Mouse (Mus musculus): ENCODE results near the gene Ttc4. TPM values are rescaled to one million over a fixed set of nuclear protein-coding genes. Genes with fewer than 3 reads are reported as not detected.

Gene Ttc4
- polyA plus RNA-seq, 1 experiment = 37.1 TPM

DNA sequence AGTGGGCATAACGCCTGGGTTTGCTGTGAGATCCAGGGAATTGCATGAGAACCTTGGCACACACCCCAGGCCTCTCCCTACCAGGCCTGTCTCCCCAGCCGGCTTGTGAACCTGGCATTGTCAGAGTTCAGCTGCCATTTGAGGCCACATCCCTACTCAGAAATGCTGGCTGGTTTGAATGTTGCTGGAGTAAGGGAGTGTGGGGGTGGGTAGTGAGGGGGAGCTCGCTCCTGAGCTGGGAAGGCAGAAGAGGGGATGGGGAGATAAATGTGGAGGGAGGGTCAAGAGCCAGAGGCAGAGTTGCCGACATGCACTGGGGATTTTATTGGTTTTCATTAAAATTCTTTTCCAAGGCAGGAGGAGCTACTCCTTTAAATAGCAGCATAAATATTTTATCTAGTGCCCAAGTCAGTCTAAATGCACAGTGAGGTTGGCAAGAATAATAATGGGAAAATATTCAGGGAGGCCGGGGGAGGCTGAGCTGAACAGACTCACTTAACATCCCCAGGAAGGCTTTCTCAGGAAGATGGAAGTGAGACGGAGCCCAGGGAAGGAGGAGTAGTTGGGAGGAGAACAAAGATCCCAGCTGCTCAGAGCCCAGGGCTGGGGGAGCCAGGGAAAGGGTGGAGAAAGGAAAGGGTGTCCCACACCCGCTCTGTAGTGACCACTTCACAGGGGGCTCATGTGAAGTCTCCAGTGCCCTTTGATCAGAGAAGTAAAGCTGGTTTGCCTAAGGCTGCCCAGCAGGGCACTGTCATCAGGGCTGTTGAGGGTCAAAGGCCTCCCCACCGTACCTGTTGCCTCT lies 45.3 kb downstream of the Ttc4 start:
- 27% methylated on average over 8 of the region's 8 CpGs for WGBS
- DNase-seq = no peak
- TF ChIP-seq CTCF (IDR thresholded peaks at IDR 0.05; ENCODE audit: insufficient read depth, low read length) (no peak), POLR2A (IDR thresholded peaks at IDR 0.05; ENCODE audit: borderline replicate concordance, extremely low read depth, low read depth, low read length) (no peak)
- Histone ChIP-seq H3K4me3 (replicated peaks; ENCODE audit: extremely low read depth, low read depth, low read length) (no peak overlapping the region), H3K4me1 (ENCODE audit: control insufficient read depth, insufficient read depth, low read length) (peaks cover 2% of the 10 kb centered on the region; the same call in 1 of the 2 replicates)

DNA sequence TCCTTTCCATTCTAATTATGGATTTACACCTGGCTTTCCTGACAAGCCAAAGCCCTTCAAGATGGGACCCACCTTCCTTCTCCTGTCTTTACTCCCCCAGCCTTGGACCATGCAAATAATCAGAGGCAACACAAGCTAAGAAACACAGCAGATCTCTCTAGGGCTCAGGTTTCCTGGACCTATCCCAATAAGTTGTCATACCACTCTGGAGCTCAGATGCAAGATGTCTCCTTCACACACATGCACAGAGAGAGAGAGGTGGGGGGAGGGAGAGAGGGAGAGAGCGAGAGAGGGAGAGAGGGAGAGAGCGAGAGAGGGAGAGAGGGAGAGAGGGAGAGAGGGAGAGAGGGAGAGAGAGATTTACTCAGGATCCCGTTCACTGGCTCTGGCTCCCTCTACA lies 46.4 kb downstream of the Ttc4 start:
- 60% methylated on average over 1 of the region's 3 CpGs for WGBS
- Histone ChIP-seq H3K4me3 (replicated peaks; ENCODE audit: extremely low read depth, low read depth, low read length) (no peak overlapping the region), H3K4me1 (ENCODE audit: control insufficient read depth, insufficient read depth, low read length) (peaks cover 2% of the 10 kb centered on the region; the same call in 1 of the 2 replicates)
- TF ChIP-seq CTCF (IDR thresholded peaks at IDR 0.05; ENCODE audit: insufficient read depth, low read length) = no peak
- no peak for DNase-seq

DNA sequence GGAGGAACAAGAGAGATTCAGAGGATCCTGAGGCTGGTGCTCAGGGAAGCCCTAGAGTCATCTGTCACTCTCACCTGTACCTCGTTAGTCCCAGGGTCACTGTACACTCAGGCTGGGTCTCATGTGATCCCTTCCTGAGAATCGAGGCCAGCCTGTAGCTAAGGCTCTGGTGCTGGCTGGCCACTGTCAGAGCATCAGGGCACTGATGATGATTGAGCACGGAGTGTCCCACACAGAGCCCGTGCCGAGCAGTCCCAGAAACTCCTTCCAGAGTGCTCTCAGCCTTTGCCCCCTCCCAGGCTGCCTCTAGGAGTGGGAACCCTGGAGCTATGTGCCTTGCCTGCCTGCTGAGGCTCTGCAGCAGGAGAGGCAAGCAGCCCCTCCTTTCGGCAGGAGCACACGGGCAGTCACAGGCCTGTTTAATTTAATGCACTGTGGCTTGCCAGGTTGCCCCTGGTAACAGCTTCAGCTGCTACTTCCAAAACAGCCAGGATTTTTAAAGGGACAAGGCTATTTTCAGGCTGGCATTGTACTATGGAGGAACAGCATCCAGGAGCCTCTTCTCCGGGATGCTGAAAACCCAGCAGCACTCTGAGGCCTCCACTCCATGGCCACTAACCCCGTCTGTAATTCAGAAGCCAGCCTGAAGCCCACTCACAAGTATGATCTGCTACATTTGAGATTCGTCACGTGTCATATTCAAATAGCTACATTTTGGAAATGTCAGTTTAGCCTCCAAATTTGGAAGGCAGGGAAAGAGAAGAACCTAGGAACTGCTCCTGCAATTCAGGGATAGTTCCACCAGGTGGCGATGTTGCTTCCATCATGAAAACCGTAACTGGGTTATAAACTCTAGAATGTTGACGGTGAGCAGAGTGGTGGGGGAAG lies 48.2 kb downstream of the Ttc4 start:
- peak; percentile 54 for DNase-seq

DNA sequence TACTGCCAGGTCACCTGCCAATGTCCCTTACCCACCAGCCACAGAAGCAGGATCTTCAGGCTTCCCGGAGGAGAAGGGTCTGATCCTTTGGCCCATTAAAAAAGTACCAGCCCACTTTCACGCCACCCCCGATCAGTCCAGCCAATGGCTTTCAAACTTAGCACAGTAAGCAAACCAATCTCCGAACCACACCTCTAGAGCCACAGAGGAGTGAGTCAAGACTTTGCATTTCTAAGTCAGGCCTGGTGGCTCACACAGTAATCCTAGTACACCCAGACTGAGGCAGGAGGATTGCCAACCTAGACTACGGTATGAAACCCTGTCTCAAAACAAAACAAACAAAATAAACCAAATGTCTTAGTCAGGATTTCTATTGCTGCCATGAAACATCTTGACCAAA lies 49.4 kb downstream of the Ttc4 start:
- peaks cover 2% of the 10 kb centered on the region; the same call in 1 of the 2 replicates for H3K4me1 ChIP-seq (ENCODE audit: control insufficient read depth, insufficient read depth, low read length)
- H3K4me3 ChIP-seq (replicated peaks; ENCODE audit: extremely low read depth, low read depth, low read length) = no peak overlapping the region
- DNase-seq = no peak
- 58% methylated on average over 5 of the region's 5 CpGs for WGBS
- TF ChIP-seq CTCF (IDR thresholded peaks at IDR 0.05; ENCODE audit: insufficient read depth, low read length) (no peak), POLR2A (IDR thresholded peaks at IDR 0.05; ENCODE audit: borderline replicate concordance, extremely low read depth, low read depth, low read length) (no peak)

More for the DNA sequence above, 48.2 kb downstream of the Ttc4 start:
- no peak overlapping the region for H3K4me3 ChIP-seq (replicated peaks; ENCODE audit: extremely low read depth, low read depth, low read length)
- TF ChIP-seq POLR2A (IDR thresholded peaks at IDR 0.05; ENCODE audit: borderline replicate concordance, extremely low read depth, low read depth, low read length) (no peak), CTCF (IDR thresholded peaks at IDR 0.05; ENCODE audit: insufficient read depth, low read length) (peak; percentile 35)
- peaks cover 2% of the 10 kb centered on the region; the same call in 1 of the 2 replicates for H3K4me1 ChIP-seq (ENCODE audit: control insufficient read depth, insufficient read depth, low read length)
- WGBS = 23% methylated on average over 14 of the region's 14 CpGs

DNA sequence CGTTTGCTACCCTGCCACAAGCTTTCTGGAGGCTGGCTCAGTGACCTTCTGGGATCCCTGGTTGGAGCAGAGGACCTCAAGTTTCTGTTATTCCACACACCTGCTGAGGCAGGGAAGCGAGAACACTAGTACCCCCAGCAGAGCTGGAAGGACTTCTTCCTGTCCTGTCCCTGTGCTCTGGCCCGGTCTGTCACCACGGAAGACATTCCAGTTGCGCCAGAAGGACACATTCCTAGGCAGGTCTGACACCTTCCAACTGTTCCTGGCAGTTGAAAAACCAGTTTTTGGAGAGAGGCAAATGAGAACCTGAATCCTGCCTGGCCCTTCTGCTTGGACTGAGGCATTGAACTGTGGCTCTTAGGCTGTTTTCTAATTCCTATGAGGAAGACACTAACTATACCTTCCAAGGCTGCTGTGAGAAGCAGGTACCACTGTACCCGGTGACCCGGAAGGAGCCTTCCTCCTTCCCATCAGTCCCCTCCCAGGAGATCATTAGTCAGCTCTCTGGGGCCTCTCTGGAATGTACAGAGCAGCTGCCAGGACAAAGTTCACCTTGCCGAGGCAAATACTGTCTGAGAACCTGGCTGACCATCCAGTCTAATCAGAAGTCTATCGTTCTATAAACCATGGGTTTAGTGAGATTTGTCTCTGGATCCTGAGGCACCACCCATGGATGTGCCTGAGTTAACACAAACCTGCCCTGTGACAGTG lies 49.9 kb downstream of the Ttc4 start:
- no peak for TF ChIP-seq POLR2A (IDR thresholded peaks at IDR 0.05; ENCODE audit: borderline replicate concordance, extremely low read depth, low read depth, low read length)
- TF ChIP-seq CTCF (IDR thresholded peaks at IDR 0.05; ENCODE audit: insufficient read depth, low read length) = no peak
- DNase-seq = no peak

DNA sequence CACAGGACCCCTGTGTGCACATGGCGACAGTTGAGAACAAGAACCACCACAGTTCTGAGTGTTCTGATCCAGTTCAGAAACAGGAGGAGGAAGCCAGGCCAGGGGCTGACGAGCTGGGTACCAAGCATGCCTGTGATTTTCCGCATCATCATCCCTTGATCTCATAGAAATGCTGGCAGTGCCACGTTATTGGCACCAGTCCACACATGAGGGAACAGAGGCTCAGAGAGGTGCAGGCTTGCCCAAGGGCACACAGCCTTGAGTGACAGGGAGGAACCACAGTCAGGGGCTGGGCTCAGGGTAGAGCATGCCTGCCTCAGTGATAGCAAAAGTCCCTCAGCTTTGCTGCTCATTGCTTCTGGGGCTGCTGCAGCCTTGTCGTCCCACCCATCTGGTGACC lies 50.9 kb downstream of the Ttc4 start:
- no peak for DNase-seq
- 70% methylated on average over 5 of the region's 5 CpGs for WGBS
- TF ChIP-seq CTCF (IDR thresholded peaks at IDR 0.05; ENCODE audit: insufficient read depth, low read length) (no peak), POLR2A (IDR thresholded peaks at IDR 0.05; ENCODE audit: borderline replicate concordance, extremely low read depth, low read depth, low read length) (no peak)
- peaks cover 2% of the 10 kb centered on the region; the same call in 1 of the 2 replicates for H3K4me1 ChIP-seq (ENCODE audit: control insufficient read depth, insufficient read depth, low read length)
- no peak overlapping the region for H3K4me3 ChIP-seq (replicated peaks; ENCODE audit: extremely low read depth, low read depth, low read length)

More for the DNA sequence above, 49.9 kb downstream of the Ttc4 start:
- Histone ChIP-seq H3K4me3 (replicated peaks; ENCODE audit: extremely low read depth, low read depth, low read length) (no peak overlapping the region), H3K4me1 (ENCODE audit: control insufficient read depth, insufficient read depth, low read length) (peaks cover 2% of the 10 kb centered on the region; the same call in 1 of the 2 replicates)
- WGBS = 27% methylated on average over 9 of the region's 9 CpGs

DNA sequence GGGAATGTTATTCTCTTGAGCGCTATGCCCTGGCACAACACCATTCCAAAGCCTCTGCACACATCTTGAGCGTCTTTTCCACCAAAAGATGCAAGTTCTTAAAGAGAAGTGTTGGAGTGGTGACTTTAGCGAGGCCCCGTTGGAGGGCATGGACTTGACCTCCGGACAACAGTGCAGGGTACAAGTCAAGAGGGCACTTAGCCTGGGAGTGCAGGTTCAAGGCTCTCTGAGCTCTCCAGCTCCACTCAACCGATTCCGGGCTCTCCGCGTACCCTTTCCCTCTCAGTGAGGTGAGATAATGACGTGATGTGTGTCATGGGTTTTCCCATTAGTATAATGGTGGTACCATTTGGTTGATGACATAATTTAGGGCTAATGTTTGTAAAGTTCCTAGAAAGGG lies 54.5 kb downstream of the Ttc4 start:
- TF ChIP-seq CTCF (IDR thresholded peaks at IDR 0.05; ENCODE audit: insufficient read depth, low read length) (no peak), POLR2A (IDR thresholded peaks at IDR 0.05; ENCODE audit: borderline replicate concordance, extremely low read depth, low read depth, low read length) (no peak)
- Histone ChIP-seq H3K4me3 (replicated peaks; ENCODE audit: extremely low read depth, low read depth, low read length) (no peak overlapping the region), H3K4me1 (ENCODE audit: control insufficient read depth, insufficient read depth, low read length) (no peaks in the 10 kb centered on the region)
- no peak for DNase-seq
- 71% methylated on average over 10 of the region's 10 CpGs for WGBS

DNA sequence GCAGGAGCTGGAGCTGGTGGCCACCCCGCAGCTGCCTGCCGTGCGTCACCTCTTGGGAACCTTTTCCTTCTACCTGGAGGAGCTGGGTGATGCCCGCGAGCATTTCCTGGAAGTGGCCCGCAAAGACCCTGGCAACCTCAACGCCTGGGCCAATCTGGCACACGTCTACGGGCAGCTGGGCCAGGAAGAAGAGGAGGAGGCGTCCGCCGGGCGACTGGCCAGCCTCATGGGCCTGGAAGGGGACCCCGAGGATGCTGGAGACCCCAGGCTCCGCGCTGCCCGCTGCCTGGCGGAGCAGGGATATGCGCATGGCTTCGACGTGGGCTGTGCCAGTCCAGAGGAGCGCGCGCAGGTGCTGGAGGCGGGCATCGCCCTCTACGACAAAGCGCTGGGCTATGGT lies 56.0 kb downstream of the Ttc4 start:
- no peak for DNase-seq
- TF ChIP-seq CTCF (IDR thresholded peaks at IDR 0.05; ENCODE audit: insufficient read depth, low read length) (no peak), POLR2A (IDR thresholded peaks at IDR 0.05; ENCODE audit: borderline replicate concordance, extremely low read depth, low read depth, low read length) (no peak)
- no peak overlapping the region for H3K4me3 ChIP-seq (replicated peaks; ENCODE audit: extremely low read depth, low read depth, low read length)
- WGBS = 17% methylated on average over 28 of the region's 28 CpGs
- H3K4me1 ChIP-seq (ENCODE audit: control insufficient read depth, insufficient read depth, low read length) = no peaks in the 10 kb centered on the region

DNA sequence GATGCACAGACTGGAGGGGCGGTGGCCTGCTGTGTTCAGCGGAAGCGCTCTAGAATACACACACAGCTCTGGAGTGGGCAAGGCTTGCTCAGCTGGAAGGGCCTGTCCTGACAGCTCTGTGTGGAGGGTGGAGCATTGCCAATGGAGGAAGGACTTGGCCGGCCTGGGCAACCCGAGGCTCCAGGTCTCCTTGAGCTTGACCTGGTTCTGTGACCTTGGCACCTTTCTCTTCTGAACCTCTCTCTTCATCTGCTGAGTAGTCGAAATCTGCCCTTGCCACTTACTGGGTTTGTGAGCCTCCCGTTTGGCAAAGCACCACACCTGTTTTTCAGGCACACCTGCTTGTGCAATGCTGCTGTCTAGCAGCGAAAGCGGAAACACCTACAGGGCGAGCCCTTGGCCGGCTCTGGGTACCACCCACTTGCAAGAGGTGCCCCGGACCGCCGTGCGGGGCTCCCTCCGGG lies 56.7 kb downstream of the Ttc4 start, which contains the start of gene Ttc22:
Ttc22 (plus strand) TSS at position 403 of the 464 bp plus-strand sequence.
- WGBS = 18% methylated on average over 16 of the region's 16 CpGs
- TF ChIP-seq POLR2A (IDR thresholded peaks at IDR 0.05; ENCODE audit: borderline replicate concordance, extremely low read depth, low read depth, low read length) = no peak
- no peak for TF ChIP-seq CTCF (IDR thresholded peaks at IDR 0.05; ENCODE audit: insufficient read depth, low read length)
- H3K4me1 ChIP-seq (ENCODE audit: control insufficient read depth, insufficient read depth, low read length) = no peaks in the 10 kb centered on the region
- H3K4me3 ChIP-seq (replicated peaks; ENCODE audit: extremely low read depth, low read depth, low read length) = peak within 1 kb of the TSS; percentile 12
- DNase-seq = peak; percentile 69

Measured in lung, adult 2 months (tissue).